Comparison of ENCODE assay signal across 9 mouse cellular contexts in the genomic region with DNA sequence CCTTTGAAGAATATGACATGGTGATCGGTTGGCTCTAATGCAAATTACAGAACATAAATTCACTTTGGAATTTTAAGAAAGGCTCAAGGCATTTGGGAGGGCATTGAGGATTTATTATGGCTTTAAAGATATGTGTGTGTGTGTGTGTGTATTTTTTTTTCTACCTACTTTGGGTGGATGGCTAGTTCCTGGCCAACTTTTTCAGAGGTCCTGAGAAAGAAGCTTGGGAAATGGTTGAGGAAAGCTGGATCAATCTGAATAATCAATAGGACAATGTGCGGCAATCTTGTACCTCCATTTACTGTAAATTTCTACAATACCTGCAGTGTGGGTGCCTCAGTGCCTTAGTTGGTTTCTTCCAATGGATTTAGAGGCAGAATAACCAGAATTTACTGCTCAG.
DNase-seq lines count a peak whose midpoint lies in the region; ATAC-seq and TF ChIP-seq lines count a peak whose summit lies in the region.
"Had no signal": no experiment of that assay in that cellular context is flagged by ENCODE, and none has a peak within 500 bp of the region (broad histone marks: within the 10 kb centered on the region; RNA-seq: fewer than 3 reads in every experiment).

No protein-coding gene starts in this region.

- 40% methylated on average over 2 of the region's 2 CpGs for WGBS in lung, embryonic 14.5 days
- 45% methylated on average over 2 of the region's 2 CpGs for WGBS in forebrain, embryonic 15.5 days
- 25% methylated on average over 2 of the region's 2 CpGs for WGBS in limb, embryonic 13.5 days
- 19% methylated on average over 2 of the region's 2 CpGs for WGBS in neural tube, embryonic 14.5 days

- peak overlapping the region; percentile 93 for H3K4me3 ChIP-seq in lung, embryonic 14.5 days (ENCODE audit: low read depth, low read length)
- H3K4me3 ChIP-seq in forebrain, embryonic 15.5 days = peak overlapping the region; percentile 78
- peak overlapping the region; percentile 91 for H3K4me3 ChIP-seq in limb, embryonic 13.5 days
- peak overlapping the region; percentile 84 for H3K4me3 ChIP-seq in neural tube, embryonic 14.5 days (ENCODE audit: low read depth, low read length)

- H3K4me1 ChIP-seq in lung, embryonic 14.5 days (ENCODE audit: insufficient read depth) = peaks cover 28% of the 10 kb centered on the region
- H3K4me1 ChIP-seq in forebrain, embryonic 15.5 days = peaks cover 41% of the 10 kb centered on the region
- H3K4me1 ChIP-seq in limb, embryonic 13.5 days = peaks cover 51% of the 10 kb centered on the region
- peaks cover 28% of the 10 kb centered on the region for H3K4me1 ChIP-seq in neural tube, embryonic 14.5 days (ENCODE audit: control insufficient read depth, insufficient read depth, low read length)

- ATAC-seq in lung, embryonic 14.5 days (ENCODE audit: insufficient read depth) = no peak
- ATAC-seq in forebrain, embryonic 15.5 days (replicated peaks) = no peak
- ATAC-seq in limb, embryonic 13.5 days (ENCODE audit: low FRiP score, low read depth) = no peak
- no peak for ATAC-seq in neural tube, embryonic 14.5 days (ENCODE audit: low read depth)
- no peak for ATAC-seq in frontal cortex, adult (ENCODE audit: low TSS enrichment)
- ATAC-seq: Patski had no signal

- H3K9ac ChIP-seq in lung, embryonic 14.5 days = peak overlapping the region; percentile 100
- peak overlapping the region; percentile 26; the same call in 1 of the 2 replicates for H3K9ac ChIP-seq in forebrain, embryonic 15.5 days (replicated peaks)
- H3K9ac ChIP-seq in limb, embryonic 13.5 days = peak overlapping the region; percentile 100
- peak overlapping the region; percentile 99 for H3K9ac ChIP-seq in neural tube, embryonic 14.5 days (replicated peaks; ENCODE audit: low read depth, low read length)

- peak overlapping the region; percentile 65 for H3K4me2 ChIP-seq in lung, embryonic 14.5 days
- peak overlapping the region; percentile 36 for H3K4me2 ChIP-seq in forebrain, embryonic 15.5 days (replicated peaks)
- peak overlapping the region; percentile 97 for H3K4me2 ChIP-seq in limb, embryonic 13.5 days (replicated peaks)
- peak overlapping the region; percentile 67 for H3K4me2 ChIP-seq in neural tube, embryonic 14.5 days (ENCODE audit: low read depth, low read length)

- intact Hi-C loops in left cerebral cortex, postnatal 25 days (cut with DNase I) = loop anchor here (5.0 kb wide), 1 partner anchor 1098 kb away; no protein-coding TSS in a partner anchor

- no peaks in the 10 kb centered on the region for H3K36me3 ChIP-seq in lung, embryonic 14.5 days (ENCODE audit: insufficient read depth)
- no peaks in the 10 kb centered on the region for H3K36me3 ChIP-seq in forebrain, embryonic 15.5 days
- no peaks in the 10 kb centered on the region for H3K36me3 ChIP-seq in limb, embryonic 13.5 days
- H3K36me3 ChIP-seq in neural tube, embryonic 14.5 days (ENCODE audit: control insufficient read depth, insufficient read depth, low read length) = no peaks in the 10 kb centered on the region

- no peak for TF ChIP-seq CTCF in lung, embryonic 14.5 days (IDR thresholded peaks at IDR 0.05; ENCODE audit: low read depth)

- no peaks in the 10 kb centered on the region for H3K27me3 ChIP-seq in lung, embryonic 14.5 days (ENCODE audit: insufficient read depth, low read length)
- H3K27me3 ChIP-seq in forebrain, embryonic 15.5 days = peaks cover 29% of the 10 kb centered on the region
- H3K27me3 ChIP-seq in limb, embryonic 13.5 days = no peaks in the 10 kb centered on the region
- H3K27me3 ChIP-seq in neural tube, embryonic 14.5 days (ENCODE audit: control insufficient read depth, insufficient read depth, low read length) = no peaks in the 10 kb centered on the region; the same call in 1 of the 2 replicates
- H3K27me3 ChIP-seq: Patski had no signal

- no peaks in the 10 kb centered on the region for H3K9me3 ChIP-seq in lung, embryonic 14.5 days (ENCODE audit: low read depth, low read length)
- no peaks in the 10 kb centered on the region for H3K9me3 ChIP-seq in forebrain, embryonic 15.5 days
- H3K9me3 ChIP-seq in limb, embryonic 13.5 days = no peaks in the 10 kb centered on the region
- no peaks in the 10 kb centered on the region for H3K9me3 ChIP-seq in neural tube, embryonic 14.5 days (ENCODE audit: control insufficient read depth, low read length)

- peak; percentile 29 for DNase-seq in lung, embryonic 14.5 days
- DNase-seq in lung, postnatal 36 days = no peak
- DNase-seq in left cerebral cortex, postnatal 25 days (ENCODE audit: low spot score in 2 of 2) = no peak
- DNase-seq in retina, postnatal 1 day = no peak

- H3K27ac ChIP-seq in lung, embryonic 14.5 days (ENCODE audit: low read depth) = peak overlapping the region; percentile 99
- H3K27ac ChIP-seq in forebrain, embryonic 15.5 days (replicated peaks) = peak overlapping the region; percentile 96
- peak overlapping the region; percentile 100 for H3K27ac ChIP-seq in limb, embryonic 13.5 days
- H3K27ac ChIP-seq in neural tube, embryonic 14.5 days (ENCODE audit: low read depth, low read length) = peak overlapping the region; percentile 99

Comparison
In these comparisons a context has a peak if more than half of its experiments do, and no peak if none do; other contexts are left out.
1. H3K4me2 ChIP-seq: peak in every context shown above with its lines; median percentile 97 in limb, embryonic 13.5 days; 67 in neural tube, embryonic 14.5 days; 65 in lung, embryonic 14.5 days; 36 in forebrain, embryonic 15.5 days.
2. H3K9ac ChIP-seq: peak in every context shown above with its lines; median percentile 100 in lung, embryonic 14.5 days; 100 in limb, embryonic 13.5 days; 99 in neural tube, embryonic 14.5 days; 26 in forebrain, embryonic 15.5 days.